Mouse (Mus musculus) left cerebral cortex, postnatal 36 days (tissue): ENCODE measurements around the gene Taf8. TPM values are rescaled to one million over a fixed set of nuclear protein-coding genes. Genes with fewer than 3 reads are reported as not detected.

Experiments used
- DNase-seq, 2 experiments: peaks; one replicate each; pipeline ENCODE4 v3.0.0; 2021 to 2022; ENCODE audit warnings: low spot score in 2 of 2, mixed read lengths in 1 of 2
- intact Hi-C: fragments of 180-260 bp; cut with DNase I; formaldehyde crosslinking; loops from one replicate; pipeline ENCODE4 v1.15.1; 2025
- total RNA-seq, 2 experiments: library from RNA; stranded (reverse); gene quantifications; 2 replicates each; pipeline ENCODE4 v1.2.3; 2021

Gene Taf8
- total RNA-seq = 10 to 100 TPM; 16.9 to 20.6 TPM

GRCm38 (mm10) chr17:47501946-47502706 lies at the start of gene Taf8:
Gene Taf8, minus strand, starts transcription at chr17:47502292.
- intact Hi-C loops = no loop called here

GRCm38 (mm10) chr17:47551049-47551448 lies 49.0 kb upstream of the Taf8 start:
- intact Hi-C loops = no loop called here
- no peak for DNase-seq

More at GRCm38 (mm10) chr17:47501946-47502706, at the start of gene Taf8:
- peak; percentile 96 to 97 for DNase-seq

GRCm38 (mm10) chr17:47545861-47546331 lies 43.8 kb upstream of the Taf8 start:
- DNase-seq = peak; percentile 12 to 20
- intact Hi-C loops = no loop called here

GRCm38 (mm10) chr17:47545154-47545553 lies 43.1 kb upstream of the Taf8 start:
- intact Hi-C loops = no loop called here
- no peak for DNase-seq

GRCm38 (mm10) chr17:47543051-47543650 lies 41.1 kb upstream of the Taf8 start:
- intact Hi-C loops = no loop called here
- no peak for DNase-seq

- intact Hi-C loops = no loop called here
- DNase-seq = no peak
Measured at GRCm38 (mm10) chr17:47542061-47542460, 40.0 kb upstream of the Taf8 start.

GRCm38 (mm10) chr17:47539128-47539527 lies 37.0 kb upstream of the Taf8 start:
- intact Hi-C loops = no loop called here
- DNase-seq = no peak

- DNase-seq = no peak
- intact Hi-C loops = no loop called here
Measured at GRCm38 (mm10) chr17:47538049-47538448, 36.0 kb upstream of the Taf8 start.

- DNase-seq = no peak
- intact Hi-C loops = no loop called here
Measured at GRCm38 (mm10) chr17:47535812-47536236, 33.7 kb upstream of the Taf8 start.

GRCm38 (mm10) chr17:47533691-47534090 lies 31.6 kb upstream of the Taf8 start:
- no peak for DNase-seq
- intact Hi-C loops = no loop called here

- DNase-seq = no peak
- intact Hi-C loops = no loop called here
Measured at GRCm38 (mm10) chr17:47532364-47532763, 30.3 kb upstream of the Taf8 start.

- DNase-seq = no peak
- intact Hi-C loops = no loop called here
Measured at GRCm38 (mm10) chr17:47531387-47531818, 29.3 kb upstream of the Taf8 start.

GRCm38 (mm10) chr17:47529595-47529994 lies 27.5 kb upstream of the Taf8 start:
- no peak for DNase-seq
- intact Hi-C loops = no loop called here

GRCm38 (mm10) chr17:47528919-47529318 lies 26.8 kb upstream of the Taf8 start:
- no peak for DNase-seq
- intact Hi-C loops = no loop called here

- no peak for DNase-seq
- intact Hi-C loops = no loop called here
Measured at GRCm38 (mm10) chr17:47527581-47528300, 25.6 kb upstream of the Taf8 start.

GRCm38 (mm10) chr17:47526856-47527520 lies 24.9 kb upstream of the Taf8 start:
- DNase-seq = no peak
- intact Hi-C loops = no loop called here

- no peak for DNase-seq
- intact Hi-C loops = no loop called here
Measured at GRCm38 (mm10) chr17:47524991-47525390, 22.9 kb upstream of the Taf8 start.

- intact Hi-C loops = no loop called here
- no peak for DNase-seq
Measured at GRCm38 (mm10) chr17:47524055-47524454, 22.0 kb upstream of the Taf8 start.

GRCm38 (mm10) chr17:47523211-47523682 lies 21.2 kb upstream of the Taf8 start:
- DNase-seq = no peak
- intact Hi-C loops = no loop called here

GRCm38 (mm10) chr17:47522536-47522935 lies 20.4 kb upstream of the Taf8 start:
- DNase-seq = no peak
- intact Hi-C loops = no loop called here
